Mouse (Mus musculus): Measurements from ENCODE around the gene Odf3l2. TPM values are rescaled to one million over a fixed set of nuclear protein-coding genes. Genes with fewer than 3 reads are reported as not detected.
A peak's percentile ranks its signal among the peaks of the same experiment; 100 is the strongest.

Odf3l2 gene
- polyA plus RNA-seq, 1 experiment from 2014 or later = not detected

GRCm38 (mm10) chr10:79686219-79686618 lies 40.7 kb upstream of the Odf3l2 start:
- Histone ChIP-seq H3K36me3 (ENCODE audit: control insufficient read depth, insufficient read depth, low read length) (peaks cover 16% of the 10 kb centered on the region; the same call in 1 of the 2 replicates), H3K4me2 (ENCODE audit: low read depth, low read length, severe bottlenecking) (no peak overlapping the region), H3K4me1 (replicated peaks; ENCODE audit: control insufficient read depth, insufficient read depth, low read length) (peaks cover 9% of the 10 kb centered on the region), H3K9me3 (ENCODE audit: control insufficient read depth, low read length) (no peaks in the 10 kb centered on the region), H3K27me3 (ENCODE audit: control insufficient read depth, insufficient read depth, low read length) (no peaks in the 10 kb centered on the region), H3K4me3 (ENCODE audit: low read depth, low read length) (no peak overlapping the region), H3K9ac (ENCODE audit: low read length) (no peak overlapping the region), H3K27ac (ENCODE audit: low read depth, low read length) (no peak overlapping the region)
- 82% methylated on average over 2 of the region's 2 CpGs for WGBS
- ATAC-seq (replicated peaks; ENCODE audit: low FRiP score) (no peak), DNase-seq (ENCODE audit: low spot score) (no peak)

DNA sequence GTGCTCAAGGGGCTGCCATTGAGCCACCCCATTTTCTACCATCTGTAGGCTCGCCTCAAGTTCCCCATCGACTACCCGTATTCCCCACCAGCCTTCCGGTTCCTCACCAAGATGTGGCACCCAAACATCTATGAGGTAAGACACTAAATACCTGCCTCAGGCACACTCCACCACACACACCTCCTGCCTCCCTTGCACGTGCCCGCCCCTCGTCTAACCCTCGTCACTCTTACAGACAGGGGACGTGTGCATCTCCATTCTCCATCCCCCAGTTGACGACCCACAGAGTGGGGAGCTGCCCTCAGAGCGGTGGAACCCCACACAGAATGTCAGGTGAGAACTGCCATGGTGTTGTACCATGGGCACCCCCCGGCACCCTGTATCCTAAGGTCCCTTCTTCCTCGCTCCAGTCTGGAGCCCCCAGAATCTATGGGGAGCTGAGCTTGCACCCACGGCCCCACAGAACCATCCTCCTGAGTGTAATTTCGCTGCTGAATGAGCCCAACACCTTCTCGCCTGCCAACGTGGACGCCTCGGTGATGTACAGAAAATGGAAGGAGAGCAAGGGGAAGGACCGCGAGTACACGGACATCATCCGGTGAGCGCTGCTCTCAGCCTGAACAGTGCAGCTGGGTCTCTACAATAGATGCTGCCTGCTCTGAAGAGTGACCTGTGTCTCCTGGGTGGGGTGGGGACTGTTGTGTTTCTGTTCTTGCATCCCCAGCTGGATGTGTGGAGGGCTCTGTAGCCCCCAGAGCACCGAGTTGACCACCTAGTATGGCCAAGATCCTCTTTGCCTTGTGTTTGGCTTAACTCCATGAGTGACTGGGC lies 39.4 kb upstream of the Odf3l2 start:
- peaks cover 16% of the 10 kb centered on the region; the same call in 1 of the 2 replicates for H3K36me3 ChIP-seq (ENCODE audit: control insufficient read depth, insufficient read depth, low read length)
- no peaks in the 10 kb centered on the region for H3K27me3 ChIP-seq (ENCODE audit: control insufficient read depth, insufficient read depth, low read length)
- no peak overlapping the region for H3K27ac ChIP-seq (ENCODE audit: low read depth, low read length)
- 95% methylated on average over 25 of the region's 25 CpGs for WGBS
- no peak overlapping the region for H3K4me3 ChIP-seq (ENCODE audit: low read depth, low read length)
- no peak for ATAC-seq (replicated peaks; ENCODE audit: low FRiP score)
- peaks cover 14% of the 10 kb centered on the region for H3K4me1 ChIP-seq (replicated peaks; ENCODE audit: control insufficient read depth, insufficient read depth, low read length)
- H3K4me2 ChIP-seq (ENCODE audit: low read depth, low read length, severe bottlenecking) = no peak overlapping the region
- H3K9me3 ChIP-seq (ENCODE audit: control insufficient read depth, low read length) = no peaks in the 10 kb centered on the region
- H3K9ac ChIP-seq (ENCODE audit: low read length) = no peak overlapping the region
- DNase-seq (ENCODE audit: low spot score) = no peak

GRCm38 (mm10) chr10:79683726-79684640 lies 38.4 kb upstream of the Odf3l2 start:
- no peaks in the 10 kb centered on the region for H3K27me3 ChIP-seq (ENCODE audit: control insufficient read depth, insufficient read depth, low read length)
- 93% methylated on average over 6 of the region's 6 CpGs for WGBS
- peaks cover 14% of the 10 kb centered on the region for H3K4me1 ChIP-seq (replicated peaks; ENCODE audit: control insufficient read depth, insufficient read depth, low read length)
- no peak for DNase-seq (ENCODE audit: low spot score)
- peaks cover 14% of the 10 kb centered on the region; the same call in 1 of the 2 replicates for H3K36me3 ChIP-seq (ENCODE audit: control insufficient read depth, insufficient read depth, low read length)
- ATAC-seq (replicated peaks; ENCODE audit: low FRiP score) = no peak
- peak overlapping the region; percentile 71 for H3K4me3 ChIP-seq (ENCODE audit: low read depth, low read length)
- peak overlapping the region; percentile 76; the same call in 1 of the 2 replicates for H3K9ac ChIP-seq (ENCODE audit: low read length)
- H3K9me3 ChIP-seq (ENCODE audit: control insufficient read depth, low read length) = no peaks in the 10 kb centered on the region
- H3K27ac ChIP-seq (ENCODE audit: low read depth, low read length) = no peak overlapping the region
- peak overlapping the region; percentile 92 for H3K4me2 ChIP-seq (ENCODE audit: low read depth, low read length, severe bottlenecking)

- H3K4me3 ChIP-seq (ENCODE audit: low read depth, low read length) = peak overlapping the region; percentile 71
- H3K4me1 ChIP-seq (replicated peaks; ENCODE audit: control insufficient read depth, insufficient read depth, low read length) = peaks cover 14% of the 10 kb centered on the region
- no peak for ATAC-seq (replicated peaks; ENCODE audit: low FRiP score)
- peaks cover 8% of the 10 kb centered on the region; the same call in 1 of the 2 replicates for H3K36me3 ChIP-seq (ENCODE audit: control insufficient read depth, insufficient read depth, low read length)
- H3K4me2 ChIP-seq (ENCODE audit: low read depth, low read length, severe bottlenecking) = peak overlapping the region; percentile 92
- H3K9ac ChIP-seq (ENCODE audit: low read length) = peak overlapping the region; percentile 76
- 6% methylated on average over 10 of the region's 10 CpGs for WGBS
- H3K9me3 ChIP-seq (ENCODE audit: control insufficient read depth, low read length) = no peaks in the 10 kb centered on the region
- H3K27me3 ChIP-seq (ENCODE audit: control insufficient read depth, insufficient read depth, low read length) = no peaks in the 10 kb centered on the region
- DNase-seq (ENCODE audit: low spot score) = no peak
- H3K27ac ChIP-seq (ENCODE audit: low read depth, low read length) = no peak overlapping the region
Observed at GRCm38 (mm10) chr10:79682916-79683582, 37.5 kb upstream of the Odf3l2 start.

- no peaks in the 10 kb centered on the region for H3K9me3 ChIP-seq (ENCODE audit: control insufficient read depth, low read length)
- peak overlapping the region; percentile 76 for H3K9ac ChIP-seq (ENCODE audit: low read length)
- no peaks in the 10 kb centered on the region for H3K27me3 ChIP-seq (ENCODE audit: control insufficient read depth, insufficient read depth, low read length)
- H3K4me2 ChIP-seq (ENCODE audit: low read depth, low read length, severe bottlenecking) = peak overlapping the region; percentile 92
- H3K36me3 ChIP-seq (ENCODE audit: control insufficient read depth, insufficient read depth, low read length) = peaks cover 5% of the 10 kb centered on the region; the same call in 1 of the 2 replicates
- H3K4me3 ChIP-seq (ENCODE audit: low read depth, low read length) = peak overlapping the region; percentile 71
- H3K4me1 ChIP-seq (replicated peaks; ENCODE audit: control insufficient read depth, insufficient read depth, low read length) = peaks cover 14% of the 10 kb centered on the region
- 3% methylated on average over 10 of the region's 10 CpGs for WGBS
- DNase-seq (ENCODE audit: low spot score) (peak; percentile 70), ATAC-seq (replicated peaks; ENCODE audit: low FRiP score) (peak; percentile 9; the same call in 1 of the 2 replicates)
- no peak overlapping the region for H3K27ac ChIP-seq (ENCODE audit: low read depth, low read length)
Observed at GRCm38 (mm10) chr10:79682551-79682915, 37.0 kb upstream of the Odf3l2 start.

DNA sequence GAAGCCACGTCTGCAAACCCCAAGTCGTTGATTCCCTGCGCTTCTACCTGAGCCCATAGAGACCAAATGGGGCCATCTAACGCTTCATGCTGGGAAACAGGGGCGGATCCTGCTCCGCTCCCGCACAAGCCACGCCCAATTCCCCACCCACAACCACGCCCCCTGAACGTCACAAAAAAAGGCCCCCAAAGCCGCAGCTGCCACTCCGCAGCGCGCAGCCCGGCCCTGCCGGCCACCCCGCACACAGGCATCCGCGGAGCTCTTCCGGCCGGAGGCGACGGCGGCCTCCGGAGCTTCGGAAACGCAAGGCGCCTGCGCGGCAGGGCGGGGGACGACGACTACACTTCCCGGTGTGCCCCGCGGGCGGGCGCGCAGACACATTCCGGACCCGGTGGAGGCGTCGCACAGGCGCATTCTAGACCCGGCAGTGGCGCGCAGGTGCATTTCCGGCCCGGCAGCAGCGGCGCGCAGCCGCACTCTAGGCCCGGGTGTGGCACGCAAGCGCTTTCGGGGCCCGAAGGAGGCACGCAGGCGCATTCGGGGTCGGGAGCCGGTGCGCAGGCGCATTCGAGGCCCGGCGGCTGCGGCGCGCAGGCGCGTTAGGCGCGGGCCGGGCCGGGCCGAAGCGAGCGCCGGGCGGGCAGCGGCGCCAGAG lies 36.2 kb upstream of the Odf3l2 start, which contains the start of gene Cdc34:
Gene Cdc34 (plus strand): TSS at position 605 of the 655 bp plus-strand sequence.
- peaks cover 14% of the 10 kb centered on the region for H3K4me1 ChIP-seq (replicated peaks; ENCODE audit: control insufficient read depth, insufficient read depth, low read length)
- H3K27me3 ChIP-seq (ENCODE audit: control insufficient read depth, insufficient read depth, low read length) = no peaks in the 10 kb centered on the region
- H3K27ac ChIP-seq (ENCODE audit: low read depth, low read length) = peak within 1 kb of the TSS; percentile 77
- ATAC-seq (replicated peaks; ENCODE audit: low FRiP score) (peak; percentile 95), DNase-seq (ENCODE audit: low spot score) (peak; percentile 100)
- peak within 1 kb of the TSS; percentile 76 for H3K9ac ChIP-seq (ENCODE audit: low read length)
- peaks cover 4% of the 10 kb centered on the region; the same call in 1 of the 2 replicates for H3K36me3 ChIP-seq (ENCODE audit: control insufficient read depth, insufficient read depth, low read length)
- peak within 1 kb of the TSS; percentile 71 for H3K4me3 ChIP-seq (ENCODE audit: low read depth, low read length)
- no peaks in the 10 kb centered on the region for H3K9me3 ChIP-seq (ENCODE audit: control insufficient read depth, low read length)
- under 1% methylated on average over 84 of the region's 84 CpGs for WGBS
- peak within 1 kb of the TSS; percentile 92 for H3K4me2 ChIP-seq (ENCODE audit: low read depth, low read length, severe bottlenecking)

- H3K4me3 ChIP-seq (ENCODE audit: low read depth, low read length) = peak overlapping the region; percentile 71
- peak overlapping the region; percentile 59 for H3K4me2 ChIP-seq (ENCODE audit: low read depth, low read length, severe bottlenecking)
- H3K27ac ChIP-seq (ENCODE audit: low read depth, low read length) = peak overlapping the region; percentile 77; the same call in 1 of the 2 replicates
- H3K27me3 ChIP-seq (ENCODE audit: control insufficient read depth, insufficient read depth, low read length) = no peaks in the 10 kb centered on the region
- ATAC-seq (replicated peaks; ENCODE audit: low FRiP score) (peak; percentile 51), DNase-seq (ENCODE audit: low spot score) (no peak)
- H3K36me3 ChIP-seq (ENCODE audit: control insufficient read depth, insufficient read depth, low read length) = no peaks in the 10 kb centered on the region; the same call in 1 of the 2 replicates
- H3K4me1 ChIP-seq (replicated peaks; ENCODE audit: control insufficient read depth, insufficient read depth, low read length) = peaks cover 14% of the 10 kb centered on the region
- 41% methylated on average over 11 of the region's 11 CpGs for WGBS
- H3K9me3 ChIP-seq (ENCODE audit: control insufficient read depth, low read length) = no peaks in the 10 kb centered on the region
- peak overlapping the region; percentile 43 for H3K9ac ChIP-seq (ENCODE audit: low read length)
Observed at GRCm38 (mm10) chr10:79680606-79681495, 35.3 kb upstream of the Odf3l2 start.

Measured in forebrain, embryonic 11.5 days (tissue).